Mouse (Mus musculus) cerebellum, postnatal 14 days (tissue): ENCODE measurements around the gene 1700125H20Rik.

ENCODE experiments used
- DNase-seq, 2 experiments: peaks; one replicate each; pipeline ENCODE4 v3.0.0; 2021; ENCODE audit warnings: mixed read lengths in 2 of 2

1700125H20Rik gene

GRCm38 (mm10) chr11:85184839-85185238, 14.6 kb downstream of the 1700125H20Rik start:
- no peak for DNase-seq

DNA sequence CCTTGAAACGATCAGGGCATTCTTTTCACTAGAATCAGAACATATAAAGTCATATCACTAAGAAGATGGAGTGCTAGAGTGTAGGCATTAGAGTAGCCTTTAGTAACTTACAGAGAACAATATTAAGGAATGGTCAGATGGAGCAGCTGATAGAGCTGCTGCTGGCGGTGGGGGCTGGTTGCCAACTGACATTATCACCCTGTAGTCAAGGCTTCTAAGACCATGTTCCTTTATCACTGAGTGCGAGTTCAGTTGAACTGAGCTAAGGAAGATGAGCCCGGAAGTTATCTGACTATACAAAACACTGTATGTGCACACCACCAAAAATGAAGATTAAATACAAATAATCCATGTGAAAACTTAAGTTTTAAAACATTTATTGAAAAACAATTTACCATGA, 18.9 kb downstream of the 1700125H20Rik start:
- no peak for DNase-seq

DNA sequence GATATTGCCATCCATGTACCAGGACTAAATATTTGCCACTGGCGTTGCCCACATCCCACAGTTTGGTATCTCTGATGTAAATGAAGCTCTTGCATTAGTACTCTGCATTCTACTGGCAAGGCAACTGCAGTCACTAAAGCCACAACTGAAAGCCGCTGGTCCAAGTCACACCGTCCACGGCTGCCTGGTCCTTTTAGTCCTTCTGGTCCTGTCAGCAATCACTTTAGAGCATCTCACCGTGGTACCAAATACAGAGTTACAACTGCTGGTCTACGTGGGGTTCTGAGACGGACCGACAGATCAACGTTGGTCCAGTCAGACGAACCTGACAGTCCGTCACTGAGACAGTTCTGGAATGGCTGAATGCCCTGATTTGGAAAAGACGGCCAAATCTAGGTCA, 20.5 kb downstream of the 1700125H20Rik start:
- no peak for DNase-seq

DNA sequence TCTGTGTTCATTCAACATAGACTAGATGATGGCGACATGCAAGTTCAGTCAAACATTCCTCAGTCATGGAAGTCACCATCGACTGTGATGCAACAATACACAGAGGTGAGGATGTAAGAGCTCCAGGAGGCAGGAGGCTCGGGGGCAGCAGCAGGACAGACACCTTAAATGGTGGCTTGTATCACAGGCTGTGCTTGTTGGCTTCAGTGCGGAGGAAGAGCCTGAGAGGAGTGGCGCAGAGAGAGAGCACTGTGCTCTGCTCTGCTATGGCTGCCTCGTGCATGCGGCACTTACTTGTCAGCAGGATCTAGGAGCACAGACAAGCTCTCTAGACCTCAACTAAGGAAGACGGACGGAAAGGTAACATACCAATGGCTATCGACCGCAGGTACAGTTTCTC, 24.0 kb downstream of the 1700125H20Rik start:
- no peak for DNase-seq

DNA sequence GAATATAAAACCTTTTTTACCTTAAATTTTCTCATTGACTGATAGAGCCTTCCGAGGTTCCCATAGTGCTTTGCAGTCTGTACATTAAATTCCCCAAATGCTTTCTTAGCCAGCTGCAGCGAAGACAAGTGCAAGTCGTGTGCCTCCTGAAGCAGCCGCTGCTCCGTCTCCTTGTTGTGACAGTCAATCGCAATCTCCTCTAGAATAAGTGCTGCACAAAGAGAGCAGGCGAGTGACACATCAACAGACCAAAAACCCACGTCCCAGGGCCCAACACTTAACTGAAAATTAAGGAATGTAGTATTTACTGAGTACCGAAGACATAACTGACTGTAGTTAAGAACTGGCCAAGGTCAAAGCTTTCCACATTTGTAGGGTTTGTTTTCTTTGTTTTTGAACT, 25.8 kb downstream of the 1700125H20Rik start:
- DNase-seq, result no peak

DNA sequence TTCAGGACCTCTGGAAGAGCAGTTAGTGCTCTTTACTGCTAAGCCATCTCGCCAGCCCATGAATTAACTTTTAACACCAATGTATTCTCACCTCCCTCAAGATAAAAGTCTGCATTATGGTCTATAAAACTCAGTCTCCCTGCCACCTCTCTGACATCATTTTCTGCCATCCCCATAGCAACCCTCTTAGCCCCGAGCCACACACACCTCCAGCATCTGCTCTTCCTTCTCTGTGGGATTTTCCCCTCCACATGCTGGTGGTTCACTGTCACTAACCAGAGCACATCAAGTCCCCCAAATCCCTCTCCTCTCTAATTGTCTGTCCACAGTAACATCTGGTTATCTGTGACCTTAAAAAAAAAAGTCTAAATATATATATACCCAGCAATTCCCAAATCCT, 28.7 kb downstream of the 1700125H20Rik start:
- no peak for DNase-seq

DNA sequence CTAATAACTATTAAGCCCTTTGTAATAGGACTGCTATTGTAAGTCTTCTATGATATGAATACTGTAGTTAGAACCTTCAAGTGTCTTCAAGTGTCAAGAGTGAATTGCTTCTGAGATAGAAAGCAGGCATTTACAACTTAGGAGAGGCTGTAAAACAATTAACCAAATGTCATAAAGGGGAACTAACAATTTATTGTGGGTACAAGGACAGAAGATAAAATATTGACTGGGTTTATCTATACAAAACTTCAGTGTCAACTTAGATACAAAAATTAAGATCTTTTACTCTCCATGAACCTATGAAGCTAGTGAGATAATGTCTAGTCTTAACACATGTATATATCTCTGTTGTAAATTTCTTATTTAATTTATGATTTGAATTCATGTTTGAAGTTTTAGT, 36.0 kb downstream of the 1700125H20Rik start:
- DNase-seq, result no peak

GRCm38 (mm10) chr11:85211151-85211550, 40.9 kb downstream of the 1700125H20Rik start:
- DNase-seq, result no peak

- no peak for DNase-seq
These were observed 43.0 kb downstream of the 1700125H20Rik start for GRCm38 (mm10) chr11:85213215-85213614.

DNA sequence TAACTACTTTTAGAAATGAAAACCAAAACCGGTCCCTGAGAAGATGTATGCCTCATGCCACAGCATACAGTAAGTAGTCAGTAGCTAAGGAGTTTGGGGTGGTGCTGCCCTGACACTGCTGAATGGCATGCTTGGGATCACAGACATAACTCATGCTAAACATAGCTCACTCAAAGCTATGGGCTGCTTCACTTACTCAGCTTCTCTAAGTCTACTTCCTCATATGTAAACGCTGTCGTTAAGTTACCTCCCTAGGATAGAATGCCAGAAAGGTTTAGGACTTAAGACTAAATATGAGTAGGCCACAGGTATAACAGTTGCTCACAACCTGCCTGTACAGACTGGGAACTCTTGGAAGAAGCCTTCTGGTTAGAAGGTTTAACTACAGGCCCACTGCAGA, 44.5 kb downstream of the 1700125H20Rik start:
- DNase-seq, result no peak

GRCm38 (mm10) chr11:85219014-85219413, 48.8 kb downstream of the 1700125H20Rik start:
- no peak for DNase-seq

GRCm38 (mm10) chr11:85222561-85222960, 52.4 kb downstream of the 1700125H20Rik start:
- no peak for DNase-seq

DNA sequence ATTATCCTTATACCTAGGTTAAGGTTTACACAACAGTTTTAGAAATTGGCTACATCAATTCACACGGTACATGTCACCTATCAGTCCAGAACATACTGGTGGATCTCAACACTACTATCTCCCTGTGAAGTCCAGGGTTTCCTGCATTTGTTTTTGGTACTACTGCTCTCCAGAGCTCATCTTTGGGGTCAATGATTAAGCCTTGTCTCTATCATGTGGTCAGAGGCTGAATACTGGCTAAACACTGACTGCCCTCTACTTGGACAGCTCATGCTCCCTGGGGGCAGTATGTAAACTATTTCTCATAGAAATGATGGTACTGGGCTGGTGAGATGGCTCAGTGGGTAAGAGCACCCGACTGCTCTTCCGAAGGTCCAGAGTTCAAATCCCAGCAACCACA, 53.0 kb downstream of the 1700125H20Rik start:
- DNase-seq, result no peak
